Mouse (Mus musculus) bone marrow macrophage, adult 2 months (primary cell): Measurements from ENCODE around the gene Aebp1. TPM values are rescaled to one million over a fixed set of nuclear protein-coding genes. Genes with fewer than 3 reads are reported as not detected.
A peak's percentile ranks its signal among the peaks of the same experiment; 100 is the strongest.
"Not testable (repeated sequence)": the region's sequence is repeated elsewhere in the genome, so short reads cannot be mapped to it uniquely, and the experiment has no call there.

Source experiments
- H3K27ac ChIP-seq: 2 replicates; pipeline ENCODE4 v1.5.1; 2012; ENCODE audit warnings: low read depth, low read length; ENCODE audit not compliant: insufficient read depth
- H3K4me1 ChIP-seq: 2 replicates; pipeline ENCODE4 v1.6.1; 2012; ENCODE audit warnings: low read length; ENCODE audit not compliant: control insufficient read depth, insufficient read depth
- H3K4me3 ChIP-seq: 2 replicates; pipeline ENCODE4 v1.5.1; 2012; ENCODE audit warnings: mild to moderate bottlenecking, low read length, moderate library complexity; ENCODE audit not compliant: insufficient read depth
- CTCF ChIP-seq: IDR thresholded peaks from 2 replicates; pipeline ENCODE4 v1.5.1; 2012; ENCODE audit warnings: low read depth, mild to moderate bottlenecking, low read length, moderate library complexity
- POLR2A ChIP-seq: IDR thresholded peaks from 2 replicates; pipeline ENCODE4 v1.6.1; 2012; ENCODE audit warnings: mild to moderate bottlenecking, low read depth, low read length, borderline replicate concordance
- polyA plus RNA-seq: library from polyadenylated mRNA; stranded (reverse); fragments of >200 nt; gene quantifications from 2 replicates; pipeline ENCODE4 v1.2.4, GENCODE M21; 2012; ENCODE audit not compliant: missing spikeins, insufficient read depth, insufficient read length

Gene Aebp1
- polyA plus RNA-seq, 1 experiment = 2.8 TPM

DNA sequence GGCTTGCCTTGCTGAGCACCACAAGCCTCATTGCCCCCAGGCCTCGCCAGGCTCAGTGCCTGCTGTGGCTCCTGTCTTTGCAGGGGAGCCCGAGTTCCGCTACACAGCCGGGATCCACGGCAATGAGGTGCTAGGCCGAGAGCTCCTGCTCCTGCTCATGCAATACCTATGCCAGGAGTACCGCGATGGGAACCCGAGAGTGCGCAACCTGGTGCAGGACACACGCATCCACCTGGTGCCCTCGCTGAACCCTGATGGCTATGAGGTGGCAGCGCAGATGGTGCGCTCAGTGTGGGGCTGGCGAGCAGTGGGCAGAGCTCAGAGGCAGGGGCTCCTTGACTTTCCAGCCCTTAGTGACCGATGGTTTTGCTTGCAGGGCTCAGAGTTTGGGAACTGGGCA is 7.6 kb downstream of the Aebp1 start:
- TF ChIP-seq POLR2A (no peak), CTCF (no peak)
- H3K27ac ChIP-seq = no peak overlapping the region
- no peaks in the 10 kb centered on the region for H3K4me1 ChIP-seq
- H3K4me3 ChIP-seq = no peak overlapping the region

DNA sequence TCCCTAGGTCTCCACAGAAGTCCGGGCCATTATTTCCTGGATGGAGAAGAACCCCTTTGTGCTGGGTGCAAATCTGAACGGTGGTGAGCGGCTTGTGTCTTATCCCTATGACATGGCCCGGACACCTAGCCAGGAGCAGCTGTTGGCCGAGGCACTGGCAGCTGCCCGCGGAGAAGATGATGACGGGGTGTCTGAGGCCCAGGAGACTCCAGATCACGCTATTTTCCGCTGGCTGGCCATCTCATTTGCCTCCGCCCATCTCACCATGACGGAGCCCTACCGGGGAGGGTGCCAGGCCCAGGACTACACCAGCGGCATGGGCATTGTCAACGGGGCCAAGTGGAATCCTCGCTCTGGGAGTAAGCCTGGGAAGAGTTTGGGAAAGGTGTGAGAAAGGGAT is 8.3 kb downstream of the Aebp1 start:
- Histone ChIP-seq H3K4me3 (no peak overlapping the region), H3K27ac (no peak overlapping the region), H3K4me1 (no peaks in the 10 kb centered on the region)
- no peak for TF ChIP-seq CTCF
- no peak for TF ChIP-seq POLR2A

DNA sequence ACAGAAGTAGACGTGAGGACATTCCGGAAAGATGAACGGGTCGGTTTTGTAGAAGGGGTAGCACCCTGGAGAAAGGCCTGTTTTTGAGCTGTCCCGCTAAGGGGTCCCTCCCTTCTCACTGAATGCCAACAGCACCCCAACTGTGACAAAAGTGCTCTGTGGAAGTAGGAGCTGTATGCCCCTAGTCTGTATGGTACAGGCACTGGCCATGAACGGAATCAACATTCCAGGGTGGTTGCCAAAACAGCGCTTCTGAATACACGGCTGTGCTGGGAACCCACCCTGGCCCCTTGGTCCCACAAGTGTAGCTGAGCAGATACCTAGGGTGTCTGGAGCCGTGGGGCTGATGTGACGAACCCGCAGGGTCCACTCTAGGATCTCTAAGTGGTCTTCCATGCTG is 11.0 kb downstream of the Aebp1 start:
- Histone ChIP-seq H3K27ac (no peak overlapping the region), H3K4me3 (no peak overlapping the region), H3K4me1 (peaks cover 10% of the 10 kb centered on the region)
- TF ChIP-seq CTCF (no peak), POLR2A (no peak)

DNA sequence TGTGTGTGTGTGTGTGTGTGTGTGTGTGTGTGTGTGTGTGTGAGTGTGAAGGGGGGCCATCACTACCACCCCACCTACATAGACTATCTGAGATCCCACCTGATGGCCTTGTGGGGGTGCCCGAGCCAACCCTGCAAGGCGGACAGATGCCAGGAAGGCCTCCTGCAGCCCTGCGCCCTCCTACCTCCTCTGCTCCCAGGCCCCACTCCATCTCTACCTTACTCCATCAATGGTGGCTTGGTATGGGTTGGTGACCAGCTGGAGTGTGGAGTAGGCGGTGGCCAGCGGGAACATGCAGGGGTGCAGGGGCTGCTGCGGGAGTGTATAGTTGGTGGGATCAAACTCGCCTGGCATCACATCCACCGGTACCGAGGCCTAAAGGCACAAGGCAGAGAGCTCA is 11.4 kb downstream of the Aebp1 start:
- Histone ChIP-seq H3K27ac (no peak overlapping the region), H3K4me1 (peaks cover 10% of the 10 kb centered on the region), H3K4me3 (no peak overlapping the region)
- TF ChIP-seq POLR2A (no peak), CTCF (no peak)

DNA sequence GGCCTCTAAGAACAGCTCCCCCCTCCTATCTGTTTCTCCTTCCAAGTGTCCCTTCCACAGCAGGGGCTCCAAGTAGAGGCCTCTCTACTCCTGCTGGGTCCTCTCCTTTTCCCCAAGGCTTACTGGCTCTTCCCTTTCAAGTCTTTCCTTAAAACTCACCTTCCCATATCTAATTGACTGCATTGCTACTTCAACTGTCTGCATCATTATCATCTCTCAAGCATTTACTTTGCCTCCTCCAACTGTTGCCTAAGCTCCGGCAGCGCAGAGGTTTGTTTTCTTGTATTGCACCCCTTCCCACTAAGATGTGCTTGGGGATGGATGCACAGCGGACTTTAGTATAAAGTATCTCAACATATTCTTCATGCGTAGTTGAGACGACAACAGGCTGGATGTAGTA is 15.7 kb downstream of the Aebp1 start:
- Histone ChIP-seq H3K27ac (no peak overlapping the region), H3K4me3 (peak overlapping the region; percentile 87), H3K4me1 (peaks cover 17% of the 10 kb centered on the region)
- TF ChIP-seq POLR2A = no peak
- TF ChIP-seq CTCF = no peak

DNA sequence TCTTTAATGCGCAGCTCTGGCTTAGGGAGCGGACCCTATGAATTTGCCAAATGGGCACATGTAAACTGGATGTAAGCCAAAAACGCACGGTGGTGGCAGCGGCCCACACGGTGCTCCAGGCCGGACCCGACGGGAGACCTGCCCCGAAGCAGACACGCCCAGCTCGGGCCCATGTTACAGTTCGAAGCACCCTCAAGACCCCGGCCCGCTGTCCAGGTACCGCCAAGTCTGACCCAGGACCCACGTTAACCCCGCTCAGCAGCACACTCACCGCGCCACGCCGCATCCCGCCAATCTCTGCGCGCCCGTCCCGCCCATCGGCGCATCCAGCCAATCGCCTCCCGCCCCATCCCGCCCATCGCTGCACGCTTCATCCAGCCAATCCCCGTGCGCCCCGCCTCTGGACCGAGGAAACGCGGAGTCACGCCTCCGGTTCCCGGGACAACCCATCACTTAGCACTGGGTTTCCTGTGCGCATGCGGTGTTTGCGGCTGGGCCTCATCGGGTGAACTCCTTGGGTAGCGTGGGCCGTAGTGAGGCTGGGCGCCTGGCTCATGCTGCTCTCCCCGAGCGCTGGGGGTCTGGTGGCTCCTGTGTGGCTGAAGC is 16.3 kb downstream of the Aebp1 start, which contains the start of gene Pold2:
Pold2 (minus strand) TSS at position 372 of the 606 bp plus-strand sequence.
- TF ChIP-seq CTCF = no peak
- TF ChIP-seq POLR2A = 0 out of 2 replicates have a peak, but pooled peaks have one; percentile 58
- H3K27ac ChIP-seq = peak within 1 kb of the TSS; percentile 36
- H3K4me1 ChIP-seq = peaks cover 21% of the 10 kb centered on the region
- H3K4me3 ChIP-seq = peak within 1 kb of the TSS; percentile 87

DNA sequence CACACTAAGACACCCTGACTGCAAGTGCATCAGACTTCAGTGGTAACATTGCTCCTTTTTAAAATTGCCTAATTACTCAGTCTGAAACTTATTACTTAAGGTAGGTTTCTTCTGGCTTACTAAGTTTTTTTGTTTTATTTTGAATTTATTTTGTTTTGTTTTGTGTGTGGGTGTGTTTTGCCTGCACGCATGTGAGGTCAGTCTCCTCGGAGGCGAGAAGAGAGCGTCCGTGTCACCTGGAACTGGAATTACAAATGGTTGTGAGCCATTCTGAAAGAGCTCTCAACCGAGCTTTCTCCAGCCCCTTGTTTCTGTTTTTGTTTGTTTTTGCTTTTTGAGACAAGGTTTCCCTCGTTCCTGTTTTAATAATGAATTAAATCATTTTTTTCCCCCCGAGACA is 16.9 kb downstream of the Aebp1 start:
- Histone ChIP-seq H3K4me1 (peaks cover 21% of the 10 kb centered on the region), H3K27ac (0 out of 2 replicates have a peak overlapping the region, but pooled peaks have one; percentile 36), H3K4me3 (peak overlapping the region; percentile 61)
- TF ChIP-seq POLR2A (no peak), CTCF (no peak)

DNA sequence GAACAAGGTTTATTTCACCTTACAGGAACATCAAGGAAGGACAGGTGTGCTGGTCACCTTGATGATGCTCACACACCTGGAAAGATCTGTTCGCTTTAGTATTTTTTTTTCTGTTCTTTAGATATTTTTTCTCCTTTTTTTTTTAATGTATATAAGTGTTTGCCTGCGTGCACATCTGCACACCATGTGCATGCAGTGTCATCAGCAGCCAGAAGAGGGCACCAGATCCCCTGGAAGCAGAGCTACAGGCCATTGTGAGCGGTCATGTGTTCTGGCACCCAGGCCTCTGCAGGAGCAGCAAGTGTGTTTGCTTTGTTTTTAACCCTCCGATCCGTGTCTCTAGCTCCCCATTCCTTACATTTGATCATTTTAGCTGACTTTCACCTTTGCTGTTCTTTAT is 18.2 kb downstream of the Aebp1 start:
- Histone ChIP-seq H3K27ac (no peak overlapping the region), H3K4me1 (peaks cover 21% of the 10 kb centered on the region), H3K4me3 (no peak overlapping the region)
- TF ChIP-seq CTCF (peak; percentile 63), POLR2A (no peak)

DNA sequence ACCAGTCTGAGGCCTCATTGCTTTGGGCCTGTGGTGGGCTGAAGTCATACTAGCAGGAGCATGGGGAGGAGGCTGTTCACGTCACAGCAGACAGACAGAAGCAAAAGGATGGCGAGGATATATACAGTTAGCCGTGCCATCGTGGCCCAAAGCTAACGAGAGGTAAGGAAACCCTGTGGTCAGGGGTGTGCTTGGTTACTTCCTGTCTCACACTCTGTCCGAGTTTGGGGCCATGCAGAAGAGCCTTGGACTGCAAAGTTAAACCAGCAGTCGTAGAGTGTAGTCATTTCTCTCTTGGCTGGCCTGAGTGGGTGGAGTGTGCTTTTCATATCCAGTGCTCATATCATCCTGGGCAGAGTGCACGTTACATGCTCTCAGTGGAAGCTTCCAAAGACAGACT is 20.8 kb downstream of the Aebp1 start:
- H3K4me3 ChIP-seq = no peak overlapping the region
- TF ChIP-seq CTCF (no peak), POLR2A (no peak)
- no peak overlapping the region for H3K27ac ChIP-seq
- peaks cover 10% of the 10 kb centered on the region for H3K4me1 ChIP-seq

DNA sequence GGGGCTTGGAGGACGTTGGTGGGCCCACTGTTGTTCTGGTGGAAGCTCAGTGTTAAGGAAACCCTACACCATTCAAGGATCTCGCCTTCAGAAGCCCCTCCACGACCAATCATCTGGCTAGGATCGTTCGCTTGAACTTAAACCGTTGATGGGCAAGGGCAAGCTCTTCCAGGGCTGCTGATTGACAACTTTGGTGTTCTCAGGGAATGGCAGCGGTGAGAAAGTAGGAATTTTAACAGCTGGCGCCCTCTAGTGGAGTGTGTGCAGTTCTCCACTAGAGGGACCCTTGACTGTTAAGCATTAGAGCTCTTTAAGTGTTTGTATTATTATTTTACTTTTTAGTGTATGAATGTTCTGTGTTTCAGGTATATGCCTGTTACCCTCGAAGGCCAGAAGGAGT is 24.4 kb downstream of the Aebp1 start:
- TF ChIP-seq CTCF (peak; percentile 71), POLR2A (no peak)
- Histone ChIP-seq H3K27ac (no peak overlapping the region), H3K4me1 (peaks cover 6% of the 10 kb centered on the region; the same call in 1 of the 2 replicates), H3K4me3 (no peak overlapping the region)

DNA sequence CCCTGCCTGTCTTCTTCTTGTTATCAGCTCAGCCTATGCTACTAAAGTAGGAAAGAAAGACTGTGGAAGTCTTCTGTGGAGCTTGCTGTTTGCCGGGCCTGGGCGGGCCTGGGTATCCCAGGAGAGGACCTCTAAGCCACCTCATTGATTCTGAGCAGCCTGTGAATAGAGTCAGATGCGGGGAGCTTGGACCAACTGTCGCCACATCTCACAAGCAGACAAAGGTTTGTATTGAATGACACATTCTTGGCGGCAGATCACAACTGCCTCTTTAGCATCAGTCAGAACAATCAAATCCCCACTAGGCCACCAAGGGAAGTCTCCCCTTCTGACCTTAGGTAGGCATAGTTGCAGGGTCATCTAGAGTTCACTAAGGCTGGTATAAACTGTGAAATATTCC is 25.5 kb downstream of the Aebp1 start:
- no peak overlapping the region for H3K4me3 ChIP-seq

GRCm38 (mm10) chr11:5888563-5888962 is 26.8 kb downstream of the Aebp1 start:
- not testable (repeated sequence) for H3K4me1 ChIP-seq, H3K4me3 ChIP-seq, H3K27ac ChIP-seq

More for the DNA sequence above, 25.5 kb downstream of the Aebp1 start:
- Histone ChIP-seq H3K27ac (no peak overlapping the region), H3K4me1 (peaks cover 6% of the 10 kb centered on the region)
- TF ChIP-seq POLR2A = no peak
- TF ChIP-seq CTCF = no peak
